Mouse (Mus musculus) adrenal gland, adult 8-10 months (tissue): ENCODE results near the gene Cntnap5c. TPM values are rescaled to one million over a fixed set of nuclear protein-coding genes. Genes with fewer than 3 reads are reported as not detected.
"Not testable (repeated sequence)": the region's sequence is repeated elsewhere in the genome, so short reads cannot be mapped to it uniquely, and the experiment has no call there.

ENCODE experiments used
- DNase-seq: peaks from one replicate; pipeline ENCODE4 v3.0.0; 2022
- total RNA-seq, 4 experiments: library from RNA; stranded (reverse); gene quantifications; 2 replicates each; pipeline ENCODE4 v1.2.4; 2022

The Cntnap5c gene
- not detected for total RNA-seq

- peak; percentile 24 for DNase-seq
These were observed at the start of gene Cntnap5c for GRCm38 (mm10) chr17:57768622-57769610. Cntnap5c (plus strand) TSS chr17:57769570.

- DNase-seq: no peak
These were observed 27.3 kb upstream of the Cntnap5c start, which contains the start of gene Gm21834 for GRCm38 (mm10) chr17:57742119-57742518. Gm21834 (minus strand) TSS chr17:57742219.

- DNase-seq: no peak
These were observed 11.3 kb upstream of the Cntnap5c start for GRCm38 (mm10) chr17:57758033-57758432.

GRCm38 (mm10) chr17:57767306-57767705 is 2.1 kb upstream of the Cntnap5c start:
- no peak for DNase-seq

- DNase-seq: no peak
These were observed 1.5 kb downstream of the Cntnap5c start for GRCm38 (mm10) chr17:57770904-57771303.

DNA sequence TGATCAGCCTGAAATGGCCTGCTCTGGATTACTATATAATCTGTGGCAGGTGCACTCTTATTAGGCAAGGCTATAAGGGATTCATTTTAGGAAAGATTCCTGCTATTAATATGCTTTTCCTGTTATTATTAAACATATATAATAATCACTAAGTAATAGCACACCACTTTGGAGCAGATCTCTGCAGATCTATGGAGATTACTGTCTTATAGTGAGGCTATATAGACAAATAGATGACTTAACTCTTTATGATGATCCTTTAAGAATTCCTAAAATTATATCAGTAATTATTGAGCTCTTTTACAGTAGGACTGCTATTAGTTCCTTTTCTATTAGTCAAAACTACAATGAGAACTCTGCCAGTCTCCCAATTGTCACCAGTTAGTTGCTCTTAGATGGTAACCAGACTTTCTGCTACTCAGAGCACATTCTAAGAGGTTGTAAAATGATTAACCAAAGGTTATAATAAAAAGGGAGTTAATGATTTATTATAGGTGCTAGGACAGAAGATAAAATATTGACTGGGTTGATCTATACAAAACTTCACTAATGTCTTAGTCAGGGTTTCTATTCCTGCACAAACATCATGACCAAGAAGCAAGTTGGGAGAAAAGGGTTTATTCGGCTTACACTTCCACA is 18.9 kb downstream of the Cntnap5c start:
- no peak for DNase-seq

- DNase-seq: no peak
These were observed 26.0 kb downstream of the Cntnap5c start for GRCm38 (mm10) chr17:57795408-57795807.

- no peak for DNase-seq
These were observed 27.4 kb downstream of the Cntnap5c start for GRCm38 (mm10) chr17:57796668-57797311.

DNA sequence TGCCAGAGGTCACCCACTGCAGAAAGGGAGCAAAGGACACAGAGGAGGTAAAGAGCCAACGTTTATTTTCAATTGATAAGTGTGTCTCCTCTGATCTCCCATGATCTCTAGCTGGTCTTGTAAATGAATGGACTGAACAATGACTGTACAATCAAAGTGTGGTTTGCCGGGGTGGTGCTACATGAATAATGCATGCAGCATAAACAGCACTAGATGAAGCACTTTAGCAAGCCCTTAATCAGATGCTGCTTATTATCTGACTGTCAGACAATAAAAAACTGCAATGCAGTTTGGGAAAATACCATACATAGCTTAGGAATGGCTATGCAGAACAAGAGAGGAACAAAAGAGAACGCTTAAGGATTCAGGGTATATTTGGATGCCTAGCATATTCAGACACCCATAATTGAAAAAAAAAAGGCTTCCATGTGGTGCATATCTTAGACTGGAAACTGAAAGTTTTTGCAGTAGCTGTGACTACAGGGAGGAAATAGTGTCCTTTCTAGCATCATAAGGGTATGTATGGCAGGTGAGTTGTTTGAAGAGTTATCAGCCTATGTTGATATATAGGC is 30.1 kb downstream of the Cntnap5c start:
- no peak for DNase-seq

DNA sequence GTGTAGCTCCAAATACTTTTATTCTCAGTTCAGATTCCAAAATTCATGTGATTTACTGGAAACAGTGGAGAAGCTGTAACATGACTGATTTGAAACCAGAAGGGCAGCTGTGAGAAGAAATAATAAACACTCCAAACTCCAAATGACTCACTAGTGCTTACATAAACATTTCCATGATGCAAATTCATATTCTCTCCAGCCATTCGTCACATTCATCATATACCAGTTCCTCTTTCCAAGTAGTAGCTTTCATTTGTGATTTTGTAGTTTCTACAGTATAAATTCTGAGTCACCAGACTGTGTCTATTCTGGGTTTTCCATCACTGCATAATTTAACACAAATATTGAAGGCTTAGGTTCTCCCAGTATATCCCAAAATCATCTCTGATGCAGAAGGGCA is 31.8 kb downstream of the Cntnap5c start:
- DNase-seq: no peak

DNA sequence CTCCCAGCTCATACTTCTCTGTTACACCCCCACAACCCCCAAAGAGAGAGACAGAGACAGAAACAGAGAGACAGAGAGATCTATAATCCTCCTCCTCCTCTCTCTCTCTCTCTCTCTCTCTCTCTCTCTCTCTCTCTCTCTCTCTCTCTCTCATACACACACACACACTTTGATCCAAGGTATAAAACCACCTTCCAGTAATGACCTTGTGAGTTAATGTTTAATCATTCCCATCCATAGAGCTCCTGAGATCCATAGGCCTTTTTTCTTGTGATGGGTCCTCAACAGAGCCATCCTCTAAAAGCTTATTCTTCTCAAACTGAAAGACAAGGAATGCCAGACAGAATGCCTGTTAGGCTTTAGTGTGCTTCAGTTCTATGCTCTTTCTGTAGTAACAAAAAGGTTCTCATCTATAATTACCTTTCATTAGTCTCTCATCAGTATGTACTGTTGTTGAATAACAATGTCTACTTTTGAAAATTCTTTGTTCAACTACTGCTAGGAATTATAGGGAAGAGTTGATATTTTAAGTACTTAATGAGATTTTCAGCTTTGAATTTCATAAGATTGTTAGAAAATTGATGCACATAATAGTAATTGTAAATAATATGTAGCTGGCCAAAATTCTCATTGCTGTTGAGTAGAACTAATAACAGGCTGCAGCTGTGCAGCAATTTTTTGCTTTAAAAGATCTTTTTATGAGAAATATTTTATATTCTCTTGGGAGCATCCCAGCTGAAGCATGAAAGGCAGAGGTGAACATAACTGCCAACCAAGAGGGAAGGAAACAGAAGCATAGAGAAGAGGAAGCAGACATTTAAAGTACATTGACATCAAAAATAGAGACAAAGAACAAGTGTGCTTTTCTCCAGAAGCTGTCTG is 68.0 kb downstream of the Cntnap5c start:
- DNase-seq: no peak

- not testable (repeated sequence) for DNase-seq
These were observed 86.4 kb downstream of the Cntnap5c start for GRCm38 (mm10) chr17:57855811-57856210.

- peak; percentile 38 for DNase-seq
These were observed 96.6 kb downstream of the Cntnap5c start for GRCm38 (mm10) chr17:57865996-57866395.

- no peak for DNase-seq
These were observed 118.5 kb downstream of the Cntnap5c start for GRCm38 (mm10) chr17:57887742-57888389.

DNA sequence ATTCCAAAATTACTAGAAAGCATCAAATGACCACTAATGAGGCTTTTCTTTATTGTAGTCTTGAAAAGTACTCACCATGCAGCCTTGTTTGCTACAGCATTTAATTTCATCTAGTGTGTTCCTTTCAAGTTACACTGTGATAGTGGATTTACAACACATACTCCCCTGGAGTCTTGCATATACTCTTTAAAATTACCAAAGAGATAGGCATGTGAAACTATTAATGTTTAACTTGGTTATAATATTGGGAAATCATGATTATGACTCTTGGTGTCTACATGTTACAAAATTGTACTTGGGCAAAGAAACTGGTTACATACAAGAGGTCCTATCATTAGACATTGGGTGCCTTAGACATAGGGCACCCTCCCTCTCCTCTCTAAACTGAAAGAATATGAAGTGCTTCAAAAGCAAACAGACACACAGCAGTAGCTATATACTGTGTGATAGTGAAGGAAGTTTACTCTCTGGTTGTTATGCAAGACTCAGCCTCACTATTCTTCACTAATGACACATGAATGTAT is 142.5 kb downstream of the Cntnap5c start:
- no peak for DNase-seq

DNA sequence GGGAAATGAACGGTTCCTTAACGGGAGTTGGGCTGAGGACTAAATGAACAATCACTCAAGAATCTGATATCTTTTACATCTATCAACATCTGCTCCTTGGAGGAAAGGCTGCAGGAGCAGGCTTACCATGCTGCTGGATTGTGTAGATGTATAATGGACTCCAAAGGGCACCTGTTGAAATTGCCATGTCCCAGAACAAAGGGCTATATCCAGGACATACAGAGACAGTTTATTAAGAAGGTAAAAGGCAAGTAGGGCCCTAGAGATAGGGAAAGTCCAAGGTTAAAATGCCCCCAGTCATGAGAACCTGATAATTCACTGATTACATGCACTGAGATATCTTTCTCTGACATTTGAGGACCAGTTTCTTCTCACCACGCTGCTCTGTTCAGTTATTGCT is 214.9 kb downstream of the Cntnap5c start:
- no peak for DNase-seq

DNA sequence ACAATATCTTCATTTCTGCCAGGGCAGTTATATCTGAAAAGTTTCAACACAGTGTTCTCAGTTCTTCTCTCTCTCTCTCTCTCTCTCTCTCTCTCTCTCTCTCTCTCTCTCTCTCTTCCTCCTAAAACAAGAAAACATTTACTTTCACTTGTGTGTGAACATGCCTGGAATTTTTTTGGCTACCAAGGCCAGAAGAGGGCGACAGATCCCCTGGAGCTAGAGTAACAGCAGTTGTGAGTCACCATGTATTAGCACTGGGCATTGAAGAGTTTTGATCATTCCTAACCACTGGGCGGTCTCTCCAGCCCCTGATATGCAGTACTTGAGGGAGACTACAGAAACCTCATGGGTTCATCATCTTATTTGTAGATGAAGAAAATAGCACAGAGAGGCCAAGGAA is 219.1 kb downstream of the Cntnap5c start:
- DNase-seq: peak; percentile 18

GRCm38 (mm10) chr17:57996461-57996860 is 227.1 kb downstream of the Cntnap5c start:
- DNase-seq: no peak

GRCm38 (mm10) chr17:57999080-57999479 is 229.7 kb downstream of the Cntnap5c start:
- no peak for DNase-seq

DNA sequence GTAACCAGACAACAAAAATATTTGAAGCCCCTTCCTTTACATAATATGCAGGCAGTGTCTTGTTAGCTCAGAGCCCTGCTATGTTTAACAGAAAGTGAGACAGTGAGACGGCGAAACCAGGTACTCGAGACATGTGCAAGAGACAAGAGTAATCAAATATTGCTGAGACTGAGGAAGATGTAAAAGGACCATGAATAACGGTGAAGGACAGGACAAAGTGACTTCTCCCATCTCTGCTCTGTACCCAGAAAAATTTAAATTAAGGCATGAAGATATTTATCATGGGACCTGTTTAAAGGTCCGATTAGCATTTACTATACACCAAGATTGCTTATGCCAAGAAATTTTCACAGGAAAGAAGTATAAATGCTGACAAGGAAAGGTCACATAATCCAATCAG is 233.5 kb downstream of the Cntnap5c start:
- DNase-seq: no peak

- no peak for DNase-seq
These were observed 234.0 kb downstream of the Cntnap5c start for GRCm38 (mm10) chr17:58003322-58003721.
